Mouse (Mus musculus) midbrain, embryonic 14.5 days (tissue): ENCODE results near the gene Tmem87b. TPM values are rescaled to one million over a fixed set of nuclear protein-coding genes. Genes with fewer than 3 reads are reported as not detected.

Experiments used
- ATAC-seq: fragments of 200-750 bp; cut with Nextera tagmentation; 2 replicates; pipeline ENCODE4 v1.8.0; 2017; ENCODE audit warnings: moderate number of reproducible peaks, moderate library complexity; ENCODE audit not compliant: low FRiP score, low TSS enrichment
- DNase-seq: peaks from one replicate; pipeline ENCODE4 v3.0.0-alpha.2; 2015
- H3K27ac ChIP-seq: fragments of 300-500 bp; sonication (generic); replicated peaks from 2 replicates; pipeline ENCODE4 v1.5.1; 2014; ENCODE audit warnings: mild to moderate bottlenecking, low read depth, low read length, moderate library complexity
- H3K27me3 ChIP-seq: fragments of 300-500 bp; sonication (generic); 2 replicates; pipeline ENCODE4 v1.6.1; 2014; ENCODE audit warnings: low read length, control low read depth, mixed read lengths; ENCODE audit not compliant: control insufficient read depth, insufficient read depth
- H3K36me3 ChIP-seq: fragments of 300-500 bp; sonication (generic); 2 replicates; pipeline ENCODE4 v1.6.1; 2014; ENCODE audit warnings: low read length, control low read depth; ENCODE audit not compliant: control insufficient read depth, insufficient read depth
- H3K4me1 ChIP-seq: fragments of 300-500 bp; sonication (generic); 2 replicates; pipeline ENCODE4 v1.6.1; 2014; ENCODE audit warnings: mild to moderate bottlenecking, antibody characterized with exemption, low read length, control low read depth; ENCODE audit not compliant: control insufficient read depth, insufficient read depth
- H3K4me2 ChIP-seq: fragments of 300-500 bp; sonication (generic); 2 replicates; pipeline ENCODE4 v1.6.1; 2014; ENCODE audit warnings: mild to moderate bottlenecking, low read length, moderate library complexity
- H3K4me3 ChIP-seq: fragments of 300-500 bp; sonication (generic); replicated peaks from 2 replicates; pipeline ENCODE4 v1.5.1; 2014; ENCODE audit warnings: low read depth, low read length
- H3K9ac ChIP-seq: fragments of 300-500 bp; sonication (generic); replicated peaks from 2 replicates; pipeline ENCODE4 v1.6.1; 2014; ENCODE audit warnings: mild to moderate bottlenecking, low read length, moderate library complexity
- H3K9me3 ChIP-seq: fragments of 300-500 bp; sonication (generic); 2 replicates; pipeline ENCODE4 v1.6.1; 2016; ENCODE audit warnings: low read length, control low read depth, mixed read lengths; ENCODE audit not compliant: control insufficient read depth
- WGBS: fragments of 180-500 bp; shearing (Covaris S2); extraction: QIAGEN DNeasy Blood & Tissue Kit; methylation state at CpG from one replicate; pipeline ENCODE4 v1.1.7; 2014; 5-methylcytosine and 5-hydroxymethylcytosine counted together
- polyA plus RNA-seq: library from polyadenylated mRNA; unstranded; fragments of >200 nt; fragmentation: Nextera tagmentation; extraction: Ambion mirVana; gene quantifications from 2 replicates; pipeline ENCODE4 v1.2.1, GENCODE M21; 2014

The Tmem87b gene
- polyA plus RNA-seq, 1 experiment from 2014 or later, result 39.0 TPM

- Histone ChIP-seq H3K36me3 (no peaks in the 10 kb centered on the region), H3K4me1 (no peaks in the 10 kb centered on the region), H3K9me3 (no peaks in the 10 kb centered on the region), H3K4me3 (no peak overlapping the region), H3K4me2 (no peak overlapping the region), H3K27me3 (0 out of 2 replicates have a peak, but pooled peaks cover 4% of the 10 kb centered on the region), H3K27ac (no peak overlapping the region), H3K9ac (no peak overlapping the region)
- WGBS, result 84% methylated on average over 3 of the region's 3 CpGs
- DNase-seq (no peak), ATAC-seq (no peak)
These were observed 41.9 kb downstream of the Tmem87b start for GRCm38 (mm10) chr2:128859861-128860260.

DNA sequence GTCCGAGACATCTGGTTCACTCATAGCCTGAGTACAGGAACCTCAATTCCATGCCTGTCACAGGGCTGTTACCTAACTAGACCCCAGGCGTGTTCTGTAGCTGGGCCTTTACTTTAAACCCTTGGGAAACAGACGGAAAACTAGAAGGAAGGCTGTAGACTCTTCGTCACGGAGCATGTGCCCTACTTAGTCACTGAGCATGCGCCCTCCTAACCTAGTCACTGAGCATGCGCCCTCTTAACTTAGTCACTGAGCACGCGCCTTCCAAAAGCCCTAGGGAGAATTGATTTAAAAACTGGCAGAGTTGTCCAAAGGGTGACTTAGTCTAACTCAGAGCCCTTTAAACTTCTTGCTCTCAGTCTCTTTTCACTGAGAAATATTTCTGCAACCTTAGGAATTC is 44.7 kb downstream of the Tmem87b start, which contains the start of gene Fbln7:
Gene Fbln7 (plus strand): TSS at position 346 of the 400 bp plus-strand sequence.
- Histone ChIP-seq H3K4me1 (no peaks in the 10 kb centered on the region), H3K27me3 (0 out of 2 replicates have a peak, but pooled peaks cover 10% of the 10 kb centered on the region), H3K9me3 (no peaks in the 10 kb centered on the region), H3K4me3 (peak within 1 kb of the TSS; percentile 39), H3K9ac (peak within 1 kb of the TSS; percentile 44; the same call in 1 of the 2 replicates), H3K27ac (no peak within 1 kb of the TSS), H3K36me3 (no peaks in the 10 kb centered on the region), H3K4me2 (peak within 1 kb of the TSS; percentile 68)
- DNase-seq (no peak), ATAC-seq (no peak)
- WGBS, result 92% methylated on average over 9 of the region's 9 CpGs

DNA sequence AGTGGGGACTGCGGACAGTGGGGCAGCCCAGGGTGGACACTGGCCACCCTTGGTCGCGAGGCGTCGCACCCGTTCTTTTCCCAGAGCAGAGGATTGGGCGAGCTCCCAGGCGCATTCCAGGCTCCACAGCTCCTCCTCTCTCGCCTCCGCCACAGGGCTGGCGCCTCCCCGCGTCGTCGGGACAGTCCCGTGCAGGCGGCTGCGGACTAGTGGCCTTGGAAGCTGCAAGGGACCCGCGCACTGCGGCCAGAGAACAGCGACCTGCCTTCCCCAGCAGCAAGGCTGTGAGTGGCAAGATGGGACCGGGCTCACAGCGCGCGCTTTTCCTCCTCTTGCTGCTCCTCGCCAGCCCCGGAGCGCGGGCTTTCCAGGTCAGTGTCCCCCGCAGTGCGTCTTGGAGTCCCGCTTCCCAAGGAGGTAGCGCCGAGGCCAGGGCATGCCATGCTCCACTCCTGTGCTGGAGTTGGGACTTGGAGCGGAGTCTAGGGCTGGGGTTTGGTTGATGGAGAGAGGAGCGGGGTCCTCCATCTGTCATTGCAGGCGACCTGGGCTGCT is 45.9 kb downstream of the Tmem87b start:
- Histone ChIP-seq H3K9me3 (no peaks in the 10 kb centered on the region), H3K9ac (peak overlapping the region; percentile 44; the same call in 1 of the 2 replicates), H3K4me3 (peak overlapping the region; percentile 39), H3K36me3 (no peaks in the 10 kb centered on the region), H3K27ac (no peak overlapping the region), H3K4me2 (peak overlapping the region; percentile 68), H3K27me3 (0 out of 2 replicates have a peak, but pooled peaks cover 10% of the 10 kb centered on the region), H3K4me1 (no peaks in the 10 kb centered on the region)
- DNase-seq, result peak; percentile 63
- ATAC-seq, result no peak
- WGBS, result under 1% methylated on average over 37 of the region's 38 CpGs

DNA sequence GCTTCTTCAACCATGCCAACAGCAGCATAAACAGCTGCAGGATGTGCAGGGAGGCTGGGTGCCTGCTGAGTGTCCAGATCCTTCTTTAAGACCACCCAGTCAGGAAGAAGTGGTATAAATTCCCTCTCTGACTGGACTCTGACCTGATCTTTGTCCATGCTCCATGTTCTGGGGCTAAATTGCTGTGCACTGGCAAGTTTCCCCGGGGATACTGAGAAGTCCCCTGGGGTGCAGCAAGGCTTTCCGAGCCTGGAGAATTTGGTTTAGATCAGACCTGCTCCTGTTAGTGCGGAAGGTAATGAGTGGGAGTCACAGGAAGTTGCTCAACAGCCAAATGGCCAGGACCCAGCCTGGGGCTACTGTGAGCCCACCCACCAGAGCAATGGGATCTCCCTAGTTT is 47.1 kb downstream of the Tmem87b start:
- ATAC-seq (no peak), DNase-seq (no peak)
- Histone ChIP-seq H3K9ac (no peak overlapping the region), H3K4me3 (no peak overlapping the region), H3K4me2 (no peak overlapping the region), H3K27me3 (0 out of 2 replicates have a peak, but pooled peaks cover 10% of the 10 kb centered on the region), H3K9me3 (no peaks in the 10 kb centered on the region), H3K4me1 (no peaks in the 10 kb centered on the region), H3K27ac (no peak overlapping the region), H3K36me3 (no peaks in the 10 kb centered on the region)
- WGBS, result 75% methylated on average over 3 of the region's 3 CpGs

GRCm38 (mm10) chr2:128871656-128872055 is 53.7 kb downstream of the Tmem87b start:
- 87% methylated on average over 8 of the region's 8 CpGs for WGBS
- ATAC-seq (no peak), DNase-seq (no peak)
- H3K27me3 ChIP-seq, result no peaks in the 10 kb centered on the region
- H3K27ac ChIP-seq, result no peak overlapping the region
- no peak overlapping the region for H3K4me3 ChIP-seq
- H3K9me3 ChIP-seq, result no peaks in the 10 kb centered on the region
- no peaks in the 10 kb centered on the region for H3K4me1 ChIP-seq
- no peak overlapping the region for H3K9ac ChIP-seq
- H3K4me2 ChIP-seq, result no peak overlapping the region
- H3K36me3 ChIP-seq, result no peaks in the 10 kb centered on the region

- Histone ChIP-seq H3K27ac (no peak overlapping the region), H3K27me3 (no peaks in the 10 kb centered on the region), H3K9me3 (no peaks in the 10 kb centered on the region), H3K36me3 (no peaks in the 10 kb centered on the region), H3K4me1 (no peaks in the 10 kb centered on the region), H3K4me2 (no peak overlapping the region), H3K9ac (no peak overlapping the region), H3K4me3 (no peak overlapping the region)
- ATAC-seq (no peak), DNase-seq (no peak)
- WGBS, result 92% methylated on average over 9 of the region's 9 CpGs
These were observed 54.3 kb downstream of the Tmem87b start for GRCm38 (mm10) chr2:128872256-128872655.

DNA sequence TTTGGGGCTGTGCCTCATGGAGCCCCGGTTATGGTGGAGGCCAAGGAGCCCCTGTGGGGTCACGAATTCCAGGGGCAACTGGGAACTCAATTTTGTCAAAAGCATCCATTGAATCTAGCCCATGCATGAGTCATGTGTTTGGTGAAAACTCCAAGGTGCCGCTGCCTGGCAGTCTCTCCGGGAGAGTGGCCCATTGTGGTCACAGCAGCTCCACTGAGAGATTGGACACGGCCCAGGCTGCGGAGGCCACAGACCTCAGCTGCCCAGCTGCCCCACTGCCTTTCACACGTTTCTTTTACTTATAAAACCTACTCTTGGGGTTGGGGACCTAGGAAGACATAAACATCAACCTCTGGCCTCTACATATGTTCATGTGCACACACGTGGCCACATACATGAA is 57.6 kb downstream of the Tmem87b start:
- no peaks in the 10 kb centered on the region for H3K4me1 ChIP-seq
- H3K27me3 ChIP-seq, result no peaks in the 10 kb centered on the region
- no peak for ATAC-seq
- no peak overlapping the region for H3K4me2 ChIP-seq
- H3K9ac ChIP-seq, result no peak overlapping the region
- no peaks in the 10 kb centered on the region for H3K36me3 ChIP-seq
- no peaks in the 10 kb centered on the region for H3K9me3 ChIP-seq
- DNase-seq, result no peak
- no peak overlapping the region for H3K27ac ChIP-seq
- H3K4me3 ChIP-seq, result no peak overlapping the region
- 86% methylated on average over 8 of the region's 8 CpGs for WGBS

GRCm38 (mm10) chr2:128881236-128881635 is 63.3 kb downstream of the Tmem87b start:
- H3K4me1 ChIP-seq, result no peaks in the 10 kb centered on the region
- no peak for DNase-seq
- H3K36me3 ChIP-seq, result no peaks in the 10 kb centered on the region
- 74% methylated on average over 4 of the region's 4 CpGs for WGBS
- H3K27me3 ChIP-seq, result no peaks in the 10 kb centered on the region
- H3K4me2 ChIP-seq, result no peak overlapping the region
- ATAC-seq, result no peak
- H3K4me3 ChIP-seq, result no peak overlapping the region
- no peak overlapping the region for H3K27ac ChIP-seq
- no peaks in the 10 kb centered on the region for H3K9me3 ChIP-seq
- H3K9ac ChIP-seq, result no peak overlapping the region

DNA sequence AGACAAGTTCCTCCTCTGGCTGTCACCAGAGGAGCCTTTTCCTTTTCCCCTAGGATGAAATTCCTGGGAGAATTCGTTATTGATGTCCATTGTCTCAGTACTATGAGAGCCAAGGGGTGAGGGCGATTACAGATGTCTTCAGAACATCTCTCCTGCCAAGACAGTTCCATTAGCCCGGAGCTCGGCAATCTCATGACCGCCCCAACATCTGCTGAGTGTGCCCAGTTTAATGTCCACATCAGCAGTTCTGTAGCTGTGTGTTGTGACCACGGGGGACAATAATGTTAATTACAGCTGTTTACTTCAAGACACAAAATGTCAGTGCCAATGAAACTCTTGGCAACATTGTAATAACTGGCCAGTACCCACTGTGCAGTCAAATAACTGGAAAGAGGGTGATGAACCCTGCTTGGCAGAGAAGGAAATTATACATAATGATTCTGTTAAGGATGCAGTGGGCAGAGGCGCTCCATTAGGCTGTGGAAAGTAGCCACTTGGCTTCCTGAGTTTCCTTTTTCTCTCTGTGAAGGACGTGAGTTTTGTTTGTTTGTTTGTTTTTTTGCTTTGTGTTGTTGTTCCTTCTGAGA is 67.4 kb downstream of the Tmem87b start:
- DNase-seq (no peak), ATAC-seq (no peak)
- Histone ChIP-seq H3K4me3 (no peak overlapping the region), H3K27ac (no peak overlapping the region), H3K4me2 (no peak overlapping the region), H3K9me3 (no peaks in the 10 kb centered on the region), H3K4me1 (no peaks in the 10 kb centered on the region), H3K27me3 (no peaks in the 10 kb centered on the region), H3K9ac (no peak overlapping the region), H3K36me3 (no peaks in the 10 kb centered on the region)
- 85% methylated on average over 8 of the region's 8 CpGs for WGBS
